Mouse (Mus musculus): Measurements from ENCODE around the gene Trpc3.

DNA sequence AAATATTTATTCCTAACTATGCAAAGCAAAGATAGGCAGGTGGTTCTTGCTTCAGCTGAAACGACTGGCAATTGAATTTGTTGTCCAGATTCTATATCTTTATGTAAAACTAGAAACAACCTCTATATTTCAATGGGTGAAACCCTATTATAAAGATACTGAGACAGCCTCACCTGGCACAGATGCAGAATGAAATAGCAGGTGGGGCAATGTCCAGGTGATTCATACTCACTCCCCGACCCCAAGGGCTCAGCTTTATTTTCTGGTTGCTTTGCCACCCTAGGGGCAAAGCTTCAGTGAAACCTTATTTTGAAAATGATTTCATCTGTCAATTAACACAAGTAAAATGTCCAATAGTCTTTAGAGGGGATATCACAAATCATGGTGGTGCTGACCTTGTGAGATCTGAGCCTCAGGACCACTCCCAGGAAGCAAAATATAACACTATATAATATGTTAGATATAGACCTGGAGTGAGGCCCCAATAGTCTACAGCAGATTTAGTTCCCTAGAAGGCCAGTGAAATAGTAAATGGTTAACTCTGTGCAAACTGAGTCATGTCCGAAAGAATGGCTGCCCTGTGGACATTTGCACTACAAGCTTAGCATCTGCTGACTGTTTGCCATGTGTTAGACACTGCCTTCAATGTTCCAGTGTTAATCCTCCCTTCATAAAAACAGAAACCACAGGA, 45.3 kb downstream of the Trpc3 start:
- TF ChIP-seq CTCF (IDR thresholded peaks at IDR 0.05; ENCODE audit: insufficient read depth, low read length) (no peak), POLR2A (IDR thresholded peaks at IDR 0.05; ENCODE audit: borderline replicate concordance, extremely low read depth, low read depth, low read length) (no peak)

Data from lung, adult 2 months (tissue).